Comparison of ENCODE assay signal across 23 mouse cellular contexts in genomic region chr3:91483453-91483852, GRCm38 (mm10).
DNase-seq lines count a peak whose midpoint lies in the region; ATAC-seq and TF ChIP-seq lines count a peak whose summit lies in the region.
"Had no signal": no experiment of that assay in that cellular context is flagged by ENCODE, and none has a peak within 500 bp of the region (broad histone marks: within the 10 kb centered on the region; RNA-seq: fewer than 3 reads in every experiment).

No protein-coding gene starts in this region.

- H3K27me3 ChIP-seq in liver, adult 2 months (ENCODE audit: control insufficient read depth, insufficient read depth, low read length), result no peaks in the 10 kb centered on the region
- no peaks in the 10 kb centered on the region for H3K27me3 ChIP-seq in liver, embryonic 11.5 days (replicated peaks; ENCODE audit: control insufficient read depth, insufficient read depth, low read length)
- no peaks in the 10 kb centered on the region for H3K27me3 ChIP-seq in midbrain, embryonic 15.5 days (replicated peaks)
- H3K27me3 ChIP-seq: CH12.LX, Patski had no signal

- no peak overlapping the region for H3K4me2 ChIP-seq in liver, embryonic 11.5 days
- H3K4me2 ChIP-seq in midbrain, embryonic 15.5 days, result no peak overlapping the region

- H3K4me3 ChIP-seq in liver, adult 2 months (ENCODE audit: insufficient read depth, low read depth, low read length), result no peak overlapping the region
- no peak overlapping the region for H3K4me3 ChIP-seq in liver, embryonic 11.5 days (ENCODE audit: low read depth, low read length)
- H3K4me3 ChIP-seq in midbrain, embryonic 15.5 days, result no peak overlapping the region

- DNase-seq in liver, adult 2 months (ENCODE audit: extremely low read depth, low read depth, low spot score), result peak; percentile 91
- DNase-seq in liver, embryonic 11.5 days (ENCODE audit: low spot score), result no peak
- peak; percentile 3 for DNase-seq in adipocyte (ENCODE audit: low spot score)
- peak; percentile 74 for DNase-seq in fat pad, adult 2 months (ENCODE audit: extremely low read depth, low read depth, low spot score)
- peak; percentile 90 for DNase-seq in gonadal fat pad, adult 2 months (ENCODE audit: low read depth)
- DNase-seq in left cerebral cortex, postnatal 25 days (ENCODE audit: low spot score in 2 of 2), result no peak
- no peak for DNase-seq in lung, postnatal 14 days
- DNase-seq: adrenal gland, adult 2 months; adrenal gland, adult 8-10 months; adrenal gland, postnatal 10 days; adrenal gland, postnatal 14 days; adrenal gland, postnatal 25 days; adrenal gland, postnatal 36 days; B cell, adult 2 months; cerebellum, adult 11 months; cerebellum, adult 11-12 months; cerebellum, adult 18-20 months had no signal

- intact Hi-C loops in left cerebral cortex, postnatal 25 days (cut with DNase I), result no loop called here

- no peak for TF ChIP-seq CTCF in liver, adult 2 months (IDR thresholded peaks at IDR 0.05; ENCODE audit: low read depth, low read length)

- no peak overlapping the region for H3K9ac ChIP-seq in liver, adult 2 months (ENCODE audit: low read depth, low read length)
- no peak overlapping the region for H3K9ac ChIP-seq in liver, embryonic 11.5 days (ENCODE audit: low read depth, low read length)
- H3K9ac ChIP-seq in midbrain, embryonic 15.5 days, result no peak overlapping the region

- 18% methylated on average over 1 of the region's 1 CpGs for WGBS in liver, adult 2 months
- 50% methylated on average over 1 of the region's 1 CpGs for WGBS in liver, embryonic 11.5 days
- 73% methylated on average over 1 of the region's 1 CpGs for WGBS in midbrain, embryonic 15.5 days

- H3K9me3 ChIP-seq in liver, embryonic 11.5 days (ENCODE audit: control insufficient read depth, low read length), result peaks cover 3% of the 10 kb centered on the region; the same call in 1 of the 2 replicates
- H3K9me3 ChIP-seq in midbrain, embryonic 15.5 days, result peaks cover 2% of the 10 kb centered on the region
- H3K9me3 ChIP-seq: G1E had no signal

- H3K4me1 ChIP-seq in liver, adult 2 months (ENCODE audit: control insufficient read depth, insufficient read depth, low read length), result peaks cover 2% of the 10 kb centered on the region; the same call in 1 of the 2 replicates
- H3K4me1 ChIP-seq in liver, embryonic 11.5 days (replicated peaks; ENCODE audit: control insufficient read depth, insufficient read depth, low read length), result no peaks in the 10 kb centered on the region
- H3K4me1 ChIP-seq in midbrain, embryonic 15.5 days, result no peaks in the 10 kb centered on the region

- ATAC-seq in liver, embryonic 11.5 days (replicated peaks; ENCODE audit: low FRiP score), result no peak
- ATAC-seq in midbrain, embryonic 15.5 days (replicated peaks), result no peak
- ATAC-seq: activated CD4-positive, CD25-positive, alpha-beta regulatory T cell, adult 4 months; CD4-positive, CD25-positive, alpha-beta regulatory T cell, adult 4 months; Patski had no signal

- no peak overlapping the region for H3K27ac ChIP-seq in liver, adult 2 months (replicated peaks; ENCODE audit: insufficient read depth, low read depth, low read length)
- H3K27ac ChIP-seq in liver, embryonic 11.5 days (ENCODE audit: low read depth, low read length), result no peak overlapping the region
- no peak overlapping the region for H3K27ac ChIP-seq in midbrain, embryonic 15.5 days

- no peaks in the 10 kb centered on the region for H3K79me2 ChIP-seq in liver, adult 2 months (ENCODE audit: control insufficient read depth, insufficient read depth, low read length)

- no peaks in the 10 kb centered on the region for H3K36me3 ChIP-seq in liver, adult 2 months (ENCODE audit: control insufficient read depth, insufficient read depth, low read length)
- no peaks in the 10 kb centered on the region for H3K36me3 ChIP-seq in liver, embryonic 11.5 days (ENCODE audit: control insufficient read depth, insufficient read depth, low read length)
- H3K36me3 ChIP-seq in midbrain, embryonic 15.5 days (replicated peaks), result no peaks in the 10 kb centered on the region
- H3K36me3 ChIP-seq: G1E had no signal

- TF ChIP-seq POLR2A in liver, adult 2 months (IDR thresholded peaks at IDR 0.05; ENCODE audit: extremely low read depth, insufficient read depth, low read length), result no peak

Comparison
In these comparisons a context has a peak if more than half of its experiments do, and no peak if none do; other contexts are left out.
1. DNase-seq: peak in liver, adult 2 months (single experiment), adipocyte (single experiment), fat pad, adult 2 months (single experiment) and gonadal fat pad, adult 2 months (single experiment); none in liver, embryonic 11.5 days (single experiment), left cerebral cortex, postnatal 25 days (0 of 2) and lung, postnatal 14 days (single experiment).